Mouse (Mus musculus) ES-CJ7 (cell line): ENCODE results near the gene Crhbp.

ENCODE experiments used
- DNase-seq: peaks from one replicate; pipeline ENCODE4 v3.0.0; 2011; ENCODE audit warnings: low read depth, low spot score

The Crhbp gene

DNA sequence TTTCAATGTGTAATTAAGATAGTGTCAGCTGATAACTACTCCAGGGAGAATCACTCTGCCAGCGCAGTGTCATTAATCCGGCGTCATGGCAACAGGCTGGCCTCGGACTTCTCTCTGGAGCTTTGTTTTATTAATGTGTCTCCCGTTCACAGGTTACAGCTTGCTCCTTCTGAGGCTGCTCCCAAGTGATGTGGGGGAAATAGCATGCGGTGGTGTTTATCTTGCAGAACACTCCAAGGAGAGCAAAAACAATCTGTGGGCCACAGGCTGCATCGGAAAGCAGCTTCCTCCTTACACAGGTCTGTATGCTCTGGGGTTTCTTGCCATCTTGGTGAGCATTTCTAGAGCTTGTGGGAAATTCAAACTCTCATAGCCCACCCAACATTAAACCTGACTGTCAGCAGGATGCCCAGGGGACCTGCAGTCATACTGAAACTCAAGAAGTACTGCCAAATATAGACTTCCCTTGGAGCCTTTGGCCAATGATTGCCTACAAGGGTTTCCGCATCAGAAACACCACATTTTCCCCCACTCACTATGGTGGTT lies 25.4 kb downstream of the Crhbp start:
- DNase-seq: no peak

DNA sequence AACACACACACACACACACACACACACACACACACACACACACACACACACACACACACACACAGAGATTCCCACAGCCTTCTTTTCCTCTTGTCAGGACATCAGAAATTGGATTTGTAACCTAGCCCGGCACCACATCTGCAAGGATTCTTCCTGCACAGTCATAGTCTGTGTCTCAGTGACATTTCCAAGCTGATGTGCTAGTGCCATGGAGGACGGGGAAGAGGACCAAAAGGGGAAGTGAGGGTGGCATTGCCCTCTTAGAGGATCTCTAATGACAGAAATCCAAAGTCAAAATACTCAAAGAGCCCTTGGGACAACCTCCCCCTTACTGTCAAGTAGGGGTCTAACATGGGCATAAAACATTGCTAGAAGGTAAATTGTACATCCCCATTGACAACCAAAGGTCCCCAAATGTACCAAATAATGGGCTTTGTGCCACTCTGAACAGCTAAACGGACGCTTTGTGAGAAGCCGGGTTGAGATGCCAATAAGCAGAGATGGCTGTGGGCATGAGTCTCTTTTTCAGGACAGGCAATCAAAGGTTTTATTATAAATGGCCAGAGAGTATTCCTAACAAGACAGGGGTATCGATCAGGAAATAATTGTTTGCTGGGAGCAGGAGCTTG lies 26.0 kb downstream of the Crhbp start:
- DNase-seq: no peak

DNA sequence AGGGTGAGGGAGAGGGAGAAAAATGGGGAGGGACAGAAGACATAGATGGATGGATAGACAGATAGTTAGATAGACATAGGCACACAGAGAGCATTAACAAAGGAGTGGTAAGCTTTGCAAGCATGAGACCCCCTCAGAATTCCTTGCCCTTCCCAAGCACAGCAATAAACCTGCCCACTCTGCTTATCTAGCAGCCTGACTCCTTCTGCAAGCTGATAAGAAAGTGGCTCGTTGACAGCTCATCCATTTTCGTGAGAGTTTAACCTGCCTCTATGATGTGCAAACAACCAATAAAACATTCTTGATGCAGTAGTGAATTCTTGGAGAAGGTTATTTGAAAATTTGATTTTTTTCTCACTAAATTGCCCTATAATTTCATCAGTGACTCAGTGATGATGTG lies 32.5 kb downstream of the Crhbp start:
- no peak for DNase-seq

DNA sequence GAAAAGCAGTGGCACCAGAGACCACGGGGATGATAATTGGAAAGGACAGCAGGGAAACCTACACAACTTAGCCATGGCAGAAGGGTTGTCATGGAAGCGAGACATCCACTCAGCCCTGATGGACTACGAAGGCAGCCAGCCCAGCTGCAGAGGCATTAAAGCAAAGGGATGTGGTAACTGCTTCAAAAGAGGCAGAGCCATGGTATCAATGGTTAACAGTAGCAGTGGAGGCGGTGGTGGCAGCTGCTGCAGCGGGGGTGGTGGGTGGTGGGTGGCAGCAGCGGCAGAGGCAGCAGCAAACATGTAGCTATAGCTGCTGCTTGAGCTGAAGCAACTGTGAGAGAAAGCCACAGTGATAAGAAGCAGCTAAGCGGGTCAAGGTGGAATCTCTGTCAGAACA lies 51.5 kb downstream of the Crhbp start:
- no peak for DNase-seq

DNA sequence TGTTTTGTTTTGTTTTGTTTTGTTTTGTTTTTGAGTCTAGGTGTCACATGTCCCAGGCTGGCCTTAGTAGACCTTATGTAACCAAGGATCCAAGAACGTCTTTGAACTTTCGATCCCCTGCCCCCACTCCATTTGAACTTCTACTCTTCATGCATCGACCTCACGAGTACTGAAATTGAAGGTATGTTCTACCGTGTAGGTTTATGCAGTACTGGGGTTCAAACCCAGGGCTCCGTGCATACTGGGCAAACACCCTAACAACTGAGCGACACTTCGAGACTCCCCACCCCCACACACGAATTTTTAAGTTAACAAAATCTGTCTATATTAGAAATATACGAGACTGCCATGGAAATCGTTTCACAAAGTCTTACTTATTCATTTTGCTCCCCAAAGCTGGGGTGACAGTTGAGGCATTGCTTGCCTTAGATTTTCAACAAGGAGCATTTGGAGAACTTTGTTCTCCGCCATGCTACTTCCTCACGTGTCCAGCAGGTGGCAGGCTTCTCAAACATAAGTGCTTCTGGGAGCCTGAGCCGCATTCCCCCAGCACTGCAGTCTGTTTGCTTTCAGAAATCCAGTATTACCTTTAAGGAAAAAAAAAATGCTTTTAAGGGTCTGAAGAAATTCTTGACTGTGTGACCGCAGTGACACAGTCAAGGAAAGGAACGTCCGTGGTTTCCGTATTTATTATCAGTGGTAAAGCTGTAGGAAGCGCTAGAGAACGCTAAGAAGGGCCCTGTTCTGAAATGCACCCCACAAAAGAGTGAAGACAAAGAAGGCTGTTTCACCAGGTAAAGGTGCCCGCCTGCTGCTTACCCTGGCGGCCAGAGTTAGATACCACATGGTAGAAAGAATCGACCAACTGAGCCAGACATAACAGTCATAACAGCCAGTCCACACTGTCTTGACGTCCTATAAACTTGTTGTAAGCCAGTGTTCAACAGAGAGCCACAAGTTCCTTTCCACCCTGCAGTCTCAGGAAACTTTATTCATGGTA lies 54.6 kb downstream of the Crhbp start:
- DNase-seq: peak; percentile 84

DNA sequence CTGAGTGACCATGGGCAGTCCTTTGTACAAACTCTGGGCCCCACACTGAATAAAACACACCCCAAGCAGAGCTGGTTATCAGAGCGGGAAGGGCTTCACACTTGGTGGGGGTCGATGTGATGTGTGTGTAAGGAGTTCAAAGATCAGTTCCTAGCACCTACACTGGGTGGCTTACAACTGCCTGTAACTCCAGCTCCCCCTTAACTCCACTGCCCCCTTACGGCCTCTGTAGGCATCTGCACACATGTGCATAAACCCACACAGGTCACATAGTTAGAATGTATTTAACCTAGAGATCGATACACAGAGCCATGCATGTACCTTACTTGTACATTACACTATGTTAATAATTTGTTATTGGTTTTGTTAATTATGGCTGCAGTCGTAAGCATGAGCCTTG lies 56.5 kb downstream of the Crhbp start:
- DNase-seq: peak; percentile 52

DNA sequence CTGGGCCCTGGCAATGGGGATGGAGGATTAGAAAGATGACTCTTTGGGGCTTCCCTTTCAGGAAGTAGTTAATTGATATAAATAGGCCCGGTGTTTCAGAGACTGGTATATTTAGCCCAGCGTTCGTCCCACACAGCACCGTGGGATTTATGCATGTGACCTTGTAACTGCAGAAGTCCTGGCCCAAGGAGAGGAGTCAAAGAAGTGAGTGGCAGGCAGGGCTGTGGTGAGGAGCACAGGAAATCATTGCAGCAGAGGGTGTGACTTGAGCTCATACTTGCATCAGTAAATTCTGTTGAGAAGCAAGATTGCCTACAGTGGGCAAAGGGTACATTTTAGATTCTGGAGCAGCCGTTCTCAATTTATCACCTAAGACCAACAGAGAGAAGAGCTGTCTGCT lies 62.3 kb downstream of the Crhbp start:
- no peak for DNase-seq
